Mouse (Mus musculus) granulocyte monocyte progenitor cell, adult 5-6 weeks (primary cell): ENCODE measurements at regions not wholly inside any gene's neighbourhood (a gene's known extent, or its start where the extent isn't known, plus 50 kb on each side); places are given as distances from the start of the nearest gene placed in this dataset.

Experiments
- ATAC-seq: replicated peaks from 2 replicates; pipeline ENCODE4 v1.8.0; 2016; ENCODE audit warnings: mild to moderate bottlenecking, moderate TSS enrichment, inconsistent platforms; ENCODE audit not compliant: poor library complexity, severe bottlenecking

DNA sequence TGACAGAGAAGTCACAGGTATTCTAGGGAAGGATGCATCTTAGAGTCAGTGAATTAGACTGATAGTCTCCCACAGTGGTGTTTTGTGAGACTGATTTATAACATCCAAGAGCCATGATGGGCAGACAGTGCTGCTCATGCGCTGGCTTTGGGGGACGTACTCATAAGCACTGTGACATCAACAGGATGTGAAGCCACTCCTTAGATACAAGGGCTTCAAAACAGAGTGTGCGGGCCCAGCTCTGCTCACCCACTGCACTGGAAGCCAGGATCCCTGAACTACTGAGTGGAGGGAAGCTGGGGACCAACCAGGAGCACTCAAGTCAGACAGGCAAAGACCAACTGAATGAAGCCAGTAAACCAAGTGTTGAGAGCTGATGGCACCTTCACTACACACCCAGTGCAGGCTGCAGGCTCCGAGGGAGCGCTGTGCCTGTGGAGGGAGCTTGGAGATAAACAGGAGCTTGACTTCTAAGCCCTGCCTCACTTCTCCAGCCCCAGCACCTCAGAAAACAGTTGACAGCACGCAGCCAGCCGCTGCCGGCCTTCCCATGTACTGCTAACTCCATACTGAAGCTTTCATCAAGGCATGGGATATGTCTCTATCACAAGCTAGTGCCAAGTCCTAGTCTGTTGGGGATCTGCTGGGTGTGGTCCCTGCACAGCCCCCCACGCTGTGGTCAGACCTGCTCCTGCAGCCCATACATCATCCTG, 200.0 kb downstream of the Cyp26b1 start:
- ATAC-seq, result no peak

DNA sequence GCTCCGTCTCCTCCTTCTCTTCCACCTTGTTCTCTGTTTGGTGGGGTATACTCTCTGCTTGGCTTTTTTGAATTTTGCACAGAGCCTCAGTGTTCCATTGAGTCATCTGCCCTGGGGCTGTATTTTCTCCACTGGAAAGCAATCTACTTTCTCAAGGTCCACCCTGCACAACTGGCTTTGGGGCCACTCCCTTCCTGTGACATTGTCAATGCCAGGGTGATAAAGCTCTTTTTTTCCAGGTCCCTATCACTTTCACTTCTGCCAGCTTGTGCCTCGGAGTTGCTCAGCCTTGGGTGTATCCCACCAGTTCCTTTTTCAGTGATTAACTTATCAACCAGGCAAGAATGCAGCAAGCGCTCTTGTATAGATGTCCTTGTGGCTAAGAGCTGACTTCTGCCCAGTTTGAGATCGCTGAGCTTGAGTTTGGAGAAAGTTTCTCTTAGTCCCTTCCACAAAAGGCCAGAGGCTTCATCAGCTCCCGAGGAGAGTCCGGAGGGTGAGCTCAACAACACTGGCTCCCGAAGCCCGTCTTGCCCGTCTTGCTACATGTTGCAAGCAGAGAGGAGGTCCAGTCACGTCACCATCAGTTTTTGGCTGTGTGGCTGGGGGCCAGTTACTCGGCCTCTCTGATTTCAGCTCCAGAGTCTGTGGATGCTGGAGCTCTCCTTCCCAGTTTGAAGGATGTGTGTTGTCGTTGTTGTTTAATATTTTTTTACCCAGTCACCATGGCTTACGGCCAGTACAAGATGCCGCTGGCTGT, 200.8 kb downstream of the Cyp26b1 start:
- peak; percentile 91 for ATAC-seq

DNA sequence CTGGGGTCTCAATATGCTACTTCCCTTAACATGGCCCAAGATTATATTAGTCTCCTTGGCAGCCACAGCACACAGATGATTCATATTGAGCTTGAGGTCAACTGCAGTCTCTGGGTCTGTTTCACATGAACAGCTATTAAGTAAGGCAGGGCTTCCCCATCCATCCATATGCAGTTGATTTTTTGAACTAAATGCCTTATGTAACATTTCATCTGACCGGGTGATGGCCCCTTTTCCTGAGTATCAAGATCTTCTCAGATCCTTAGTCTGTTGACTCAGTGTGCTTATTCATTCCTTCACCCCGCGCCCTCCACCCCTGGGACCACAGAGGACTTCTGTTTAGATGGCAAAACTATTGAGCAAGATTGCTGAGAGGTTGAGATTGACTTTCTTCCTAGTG, 202.7 kb downstream of the Cyp26b1 start:
- ATAC-seq, result no peak

DNA sequence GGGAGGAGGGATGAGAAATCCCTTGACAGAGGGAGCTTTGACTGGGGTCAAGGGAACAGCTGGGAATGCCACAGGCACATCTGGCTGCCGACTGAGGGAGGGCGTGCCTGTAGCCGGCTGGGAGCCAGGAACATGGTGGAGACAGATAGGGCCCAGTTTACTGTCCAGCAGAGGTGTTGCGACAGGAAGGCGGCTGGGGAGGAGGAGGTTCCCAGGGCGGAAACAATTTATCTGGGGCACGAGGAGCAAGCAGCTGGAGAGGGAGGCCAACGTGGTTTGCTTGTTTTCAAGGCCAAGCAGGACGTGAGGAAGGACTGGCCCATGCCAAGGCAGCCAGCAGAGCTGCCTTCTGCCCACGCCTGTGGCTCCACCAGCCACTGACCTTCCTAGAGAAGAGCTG, 208.0 kb downstream of the Cyp26b1 start:
- no peak for ATAC-seq

DNA sequence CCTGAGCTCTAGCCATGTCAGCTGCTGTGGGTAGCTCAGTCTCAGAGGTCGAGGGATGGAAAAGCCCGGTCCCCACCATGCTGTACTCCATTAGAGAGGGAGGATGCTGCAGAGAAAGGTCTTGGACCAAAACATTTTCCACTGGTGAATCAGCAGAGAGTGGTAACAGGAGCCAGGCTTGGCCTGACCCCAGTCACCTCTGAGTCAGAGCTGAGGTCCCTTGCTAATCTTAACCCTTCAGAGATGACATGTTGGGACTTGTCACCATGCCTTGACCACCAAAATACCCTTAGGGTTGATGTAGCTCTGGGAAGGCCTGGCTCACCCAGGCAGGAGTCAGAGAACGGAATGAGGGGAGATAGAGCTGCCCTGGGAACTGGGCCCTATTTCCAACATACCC, 210.0 kb downstream of the Cyp26b1 start:
- no peak for ATAC-seq

DNA sequence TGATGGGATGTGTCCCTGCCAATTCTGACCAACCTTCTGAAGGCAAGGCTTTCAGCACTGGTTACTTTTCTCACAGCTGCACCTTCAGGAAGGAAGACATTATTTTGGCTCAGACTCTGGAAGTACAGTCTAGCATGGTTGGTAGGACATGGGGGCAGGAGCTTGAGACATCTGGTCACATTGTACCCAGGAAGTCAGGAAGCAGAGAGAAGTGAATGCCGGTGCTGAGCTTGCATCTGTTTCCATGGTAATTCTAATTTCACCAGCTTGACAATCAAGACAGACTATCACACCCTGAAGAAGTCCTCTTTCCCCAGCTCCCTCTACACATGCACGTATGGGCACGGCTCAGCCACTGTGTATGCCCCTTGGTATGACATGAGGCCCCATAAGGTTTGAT, 210.6 kb downstream of the Cyp26b1 start:
- no peak for ATAC-seq

DNA sequence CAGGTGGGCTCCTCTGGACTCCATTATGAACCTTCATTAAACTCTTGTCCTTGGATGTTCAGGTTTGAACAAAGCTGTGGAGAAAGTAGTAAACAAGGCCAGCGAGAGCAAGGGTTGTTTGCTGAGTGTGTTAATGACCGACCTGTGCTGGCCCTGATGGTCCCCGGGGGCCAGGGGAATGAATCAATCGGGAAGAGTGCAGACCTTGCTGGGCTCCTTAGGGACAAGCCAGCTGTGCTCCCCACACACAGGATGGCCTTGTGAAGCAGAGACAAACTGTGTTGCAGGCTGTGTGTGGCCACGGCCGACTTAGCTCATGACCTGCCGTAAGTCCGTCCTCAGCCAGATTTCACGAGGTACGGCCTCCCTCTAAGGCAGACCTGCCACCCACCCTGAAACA, 212.1 kb downstream of the Cyp26b1 start:
- ATAC-seq, result no peak

DNA sequence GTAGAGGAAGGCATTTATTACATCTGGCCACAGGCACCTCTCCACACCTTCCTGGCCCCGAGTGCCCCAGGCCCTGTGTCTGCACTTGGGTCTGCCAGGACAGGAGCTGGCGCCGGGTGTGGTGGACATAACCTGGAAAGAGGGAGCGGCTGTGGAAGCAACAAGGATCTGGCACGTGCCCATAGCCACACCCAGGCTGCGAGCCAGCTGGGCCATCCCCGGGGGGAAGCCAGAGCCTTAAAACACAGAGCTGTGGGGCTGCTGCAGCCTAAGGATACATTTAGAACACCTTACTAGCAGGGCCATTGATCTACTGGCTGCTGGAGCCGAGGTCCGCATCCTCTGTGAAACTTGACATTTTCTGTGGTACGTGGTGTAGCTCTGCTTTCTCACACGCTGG, 217.0 kb downstream of the Cyp26b1 start:
- ATAC-seq, result no peak

DNA sequence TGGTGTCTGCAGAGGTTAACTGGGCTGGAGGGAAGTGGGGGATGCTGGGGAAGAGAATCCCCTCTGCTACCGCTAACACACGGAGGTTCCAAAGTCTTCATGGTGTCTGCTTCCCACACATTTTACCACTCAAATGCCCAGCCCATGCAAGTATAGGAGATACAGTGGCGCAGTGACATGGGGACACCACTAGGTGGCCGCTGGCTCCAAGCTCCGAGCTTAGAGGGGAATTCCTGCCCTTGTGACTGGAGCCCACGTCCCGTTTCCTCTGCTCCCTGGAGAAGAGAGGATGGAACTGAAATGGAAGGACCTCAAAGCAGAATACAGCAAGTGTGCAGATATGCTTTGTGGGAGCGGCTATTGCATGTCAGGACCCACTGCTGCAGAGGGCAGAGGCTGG, 218.2 kb downstream of the Cyp26b1 start:
- ATAC-seq, result peak; percentile 74

DNA sequence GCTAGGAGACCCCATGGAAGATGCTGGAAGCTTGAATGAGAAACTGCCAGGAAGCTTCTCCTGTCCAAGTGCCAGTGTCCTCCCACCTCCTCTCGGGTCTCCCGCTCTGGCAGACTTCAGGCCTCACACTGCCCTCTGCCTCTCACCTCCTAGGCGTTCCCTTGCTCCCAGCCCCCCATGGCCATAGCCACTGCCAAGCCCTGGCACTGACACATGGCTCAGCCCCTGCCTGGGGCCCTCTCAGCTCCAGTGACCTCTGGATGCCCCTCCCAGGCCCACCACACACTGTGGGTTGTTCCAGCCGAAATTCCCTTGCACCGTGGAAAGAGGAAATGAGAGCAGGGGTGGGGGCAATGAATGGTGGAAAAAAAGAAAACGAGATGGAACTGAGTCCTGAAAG, 227.3 kb downstream of the Cyp26b1 start:
- no peak for ATAC-seq

DNA sequence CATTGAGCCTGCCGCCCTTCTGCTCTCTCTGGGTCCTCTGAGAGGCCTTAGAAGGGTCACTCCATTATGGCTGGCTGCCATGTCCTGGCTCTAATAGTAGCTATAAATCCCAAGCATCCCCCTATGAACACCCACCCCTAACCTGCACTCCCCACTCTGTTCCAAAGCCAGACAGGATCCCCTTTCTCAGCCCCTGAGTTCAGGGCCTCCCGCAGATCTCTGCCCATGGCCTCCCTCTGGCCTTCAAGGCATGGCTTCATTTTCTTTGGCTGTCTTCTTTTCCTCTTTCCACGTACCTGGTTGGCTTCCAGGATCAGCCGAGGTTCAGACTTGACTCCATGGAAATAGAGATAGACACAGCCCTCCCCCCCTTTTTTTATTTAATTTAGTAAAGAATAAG, 227.8 kb downstream of the Cyp26b1 start:
- no peak for ATAC-seq

DNA sequence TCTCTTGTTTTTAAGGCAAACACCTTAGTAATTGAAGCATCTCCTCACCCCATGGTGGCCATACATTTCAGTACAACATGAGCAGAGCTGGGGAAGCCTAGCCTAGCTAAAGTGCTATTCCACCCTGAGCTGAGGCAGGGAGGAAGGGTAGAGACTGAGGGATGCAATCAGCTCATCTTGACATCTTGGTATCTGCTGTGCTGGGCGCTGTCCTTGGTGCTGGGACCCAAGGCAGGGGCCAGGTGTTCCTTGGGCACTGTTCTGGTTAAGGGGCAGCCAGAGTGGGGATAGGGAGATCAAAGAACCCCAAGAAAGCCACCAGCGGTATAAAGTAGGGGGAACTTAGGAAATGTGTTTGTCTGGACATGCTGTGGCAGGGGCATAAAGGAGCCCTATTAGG, 228.7 kb downstream of the Cyp26b1 start:
- no peak for ATAC-seq

DNA sequence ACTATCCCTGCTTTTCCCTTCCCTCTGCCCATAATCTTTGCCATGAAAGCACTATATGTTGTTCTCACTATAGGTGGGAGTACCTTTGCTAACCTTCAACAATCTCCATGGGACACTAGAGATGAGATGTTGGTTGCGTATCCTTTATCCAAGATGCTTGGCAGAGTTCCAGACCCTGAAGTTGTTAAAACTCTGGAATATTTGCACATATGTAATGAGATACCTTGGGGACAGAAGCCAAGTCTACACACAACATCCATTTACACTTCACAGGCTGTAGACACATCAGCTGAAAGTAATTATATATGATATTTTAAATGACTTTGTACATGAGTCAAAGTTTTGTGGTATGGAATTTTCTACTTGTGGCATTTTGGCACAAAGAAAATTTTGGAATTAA, 231.4 kb downstream of the Cyp26b1 start:
- ATAC-seq, result no peak

DNA sequence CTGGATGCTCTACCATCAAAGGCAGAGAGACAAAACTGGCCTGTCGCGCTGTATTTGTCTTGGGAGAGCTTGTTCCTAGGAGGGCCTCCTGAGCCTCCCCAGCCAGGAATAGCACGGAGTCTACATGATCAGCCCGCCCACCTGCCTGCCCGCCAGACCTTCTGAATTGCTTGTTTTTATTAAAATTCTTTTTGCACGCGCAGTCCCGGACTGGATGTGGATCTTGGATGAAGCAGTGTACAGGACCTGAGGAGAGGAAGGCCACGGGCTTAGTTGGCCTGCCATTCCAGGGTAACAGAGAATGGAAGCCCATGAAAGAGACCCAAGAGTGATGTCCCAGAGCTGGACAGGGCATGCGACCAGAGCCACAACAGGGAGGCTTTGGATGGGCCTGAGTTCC, 235.8 kb downstream of the Cyp26b1 start:
- no peak for ATAC-seq

DNA sequence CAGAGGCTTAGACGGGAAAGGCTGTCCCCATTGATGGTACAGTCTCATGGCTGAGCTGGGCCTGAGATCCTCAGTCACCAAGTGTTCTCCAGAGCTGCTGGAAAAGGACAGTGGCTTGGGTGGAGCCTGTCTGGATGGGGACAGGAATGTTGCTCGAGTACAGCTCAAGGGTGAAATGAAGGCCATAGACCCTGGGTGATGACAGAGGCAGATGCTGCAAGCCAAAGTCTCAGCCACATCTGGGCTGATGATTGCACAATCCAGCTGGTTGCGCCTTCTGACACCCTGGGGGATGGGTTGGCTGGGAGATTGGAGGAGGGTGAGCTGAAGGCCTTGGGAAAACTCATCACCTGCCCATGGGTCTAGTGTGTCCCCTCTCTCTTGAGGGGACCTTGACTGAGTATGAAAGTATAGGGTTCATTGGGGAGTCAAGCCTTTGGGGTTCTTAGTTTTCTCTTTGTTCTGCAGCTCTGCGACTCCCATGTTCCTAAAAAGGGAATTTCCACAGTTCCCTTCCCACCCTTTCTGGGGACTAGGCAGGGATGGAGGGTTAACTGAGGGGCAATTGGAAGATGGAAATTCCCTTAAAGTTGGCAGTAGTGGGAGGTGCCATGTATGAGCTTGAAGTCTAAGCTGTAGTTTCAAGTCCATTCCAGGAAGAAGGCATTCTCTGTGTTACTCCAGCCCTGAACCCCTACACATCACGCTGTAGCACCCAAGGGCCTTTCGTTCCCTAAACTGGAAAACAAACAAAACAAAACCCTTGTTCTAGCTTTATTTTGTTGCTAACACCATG, 240.1 kb downstream of the Cyp26b1 start:
- ATAC-seq, result no peak

DNA sequence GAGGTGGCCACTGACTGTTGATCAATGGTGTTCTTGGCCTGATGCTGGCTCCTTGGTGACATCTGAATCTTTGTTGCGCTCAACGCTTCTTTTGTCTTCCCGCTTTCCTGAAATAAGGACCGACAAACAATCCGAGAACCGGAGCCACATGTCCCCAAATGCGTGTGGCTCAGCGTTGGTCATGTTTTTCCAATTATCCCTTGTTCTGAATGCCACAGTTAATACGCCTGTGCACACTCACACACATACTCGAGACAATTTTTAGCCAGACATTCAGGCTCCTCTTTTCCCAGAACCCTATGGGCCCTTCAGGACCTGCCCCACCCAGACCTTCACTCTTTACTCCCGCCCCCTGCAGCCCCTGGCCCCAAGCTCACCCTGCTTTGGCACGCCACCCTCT, 248.8 kb downstream of the Cyp26b1 start:
- no peak for ATAC-seq

DNA sequence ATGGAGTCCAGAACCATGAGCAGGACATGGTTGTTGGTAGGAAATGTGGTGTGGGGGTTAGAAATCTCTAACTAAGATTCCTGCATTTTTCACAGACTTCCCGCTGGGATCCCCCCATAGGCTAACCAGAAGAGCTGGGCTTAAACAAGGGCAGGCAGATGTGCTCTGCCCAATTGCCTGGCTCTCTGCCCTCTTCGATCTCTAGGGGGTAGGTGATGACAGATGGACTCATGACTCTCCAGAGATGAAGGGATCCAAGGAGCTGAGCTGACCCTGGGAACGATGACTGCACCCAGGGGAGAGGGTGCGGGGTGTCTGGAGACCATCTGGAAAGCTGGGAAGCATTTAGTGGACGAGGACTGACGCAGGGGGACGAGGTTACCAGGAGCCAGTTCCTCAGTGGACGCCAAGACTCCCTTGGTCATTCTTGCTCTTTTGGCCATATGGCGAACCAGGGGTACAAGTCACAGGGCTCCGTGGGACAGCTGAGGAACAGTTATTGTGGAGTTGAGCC, 260.0 kb downstream of the Cyp26b1 start:
- ATAC-seq, result no peak

DNA sequence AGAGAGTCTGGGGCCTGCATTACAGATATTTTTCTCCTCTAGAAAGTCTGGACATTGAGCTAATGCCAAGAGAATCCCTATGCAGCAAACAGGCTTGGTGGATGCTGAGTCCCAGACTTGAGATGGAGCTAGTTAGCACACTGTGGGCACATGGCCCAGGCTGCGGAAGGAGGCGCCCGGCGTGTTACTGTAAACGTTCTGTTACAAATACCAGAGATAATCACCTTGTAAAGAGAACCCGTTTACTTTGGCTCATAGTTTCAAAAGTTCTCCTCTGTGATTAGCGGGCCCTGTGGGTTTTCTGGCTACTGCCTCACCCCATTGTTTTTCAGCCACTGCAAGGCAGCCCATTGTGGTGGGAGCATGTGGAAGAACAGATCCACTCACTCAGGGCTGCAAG, 264.6 kb downstream of the Cyp26b1 start:
- no peak for ATAC-seq

DNA sequence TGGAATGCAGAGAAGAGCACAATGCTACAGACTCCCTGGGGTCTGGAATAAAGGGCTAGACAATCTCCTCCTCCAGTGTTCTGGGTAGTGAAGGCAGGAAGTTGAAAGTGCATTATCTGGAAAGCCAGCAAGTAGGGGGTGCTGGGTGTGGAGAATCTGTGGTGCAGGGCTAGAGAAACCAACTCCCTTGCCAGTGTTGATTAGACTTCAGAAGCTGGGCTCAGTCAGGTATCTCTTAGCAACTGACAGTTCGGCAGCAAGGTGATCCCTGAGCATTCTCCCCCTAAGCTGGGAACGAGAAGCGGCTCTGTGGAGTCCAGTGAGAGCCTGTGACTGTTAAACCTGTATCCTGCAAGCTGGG, 265.7 kb downstream of the Cyp26b1 start:
- ATAC-seq, result no peak

DNA sequence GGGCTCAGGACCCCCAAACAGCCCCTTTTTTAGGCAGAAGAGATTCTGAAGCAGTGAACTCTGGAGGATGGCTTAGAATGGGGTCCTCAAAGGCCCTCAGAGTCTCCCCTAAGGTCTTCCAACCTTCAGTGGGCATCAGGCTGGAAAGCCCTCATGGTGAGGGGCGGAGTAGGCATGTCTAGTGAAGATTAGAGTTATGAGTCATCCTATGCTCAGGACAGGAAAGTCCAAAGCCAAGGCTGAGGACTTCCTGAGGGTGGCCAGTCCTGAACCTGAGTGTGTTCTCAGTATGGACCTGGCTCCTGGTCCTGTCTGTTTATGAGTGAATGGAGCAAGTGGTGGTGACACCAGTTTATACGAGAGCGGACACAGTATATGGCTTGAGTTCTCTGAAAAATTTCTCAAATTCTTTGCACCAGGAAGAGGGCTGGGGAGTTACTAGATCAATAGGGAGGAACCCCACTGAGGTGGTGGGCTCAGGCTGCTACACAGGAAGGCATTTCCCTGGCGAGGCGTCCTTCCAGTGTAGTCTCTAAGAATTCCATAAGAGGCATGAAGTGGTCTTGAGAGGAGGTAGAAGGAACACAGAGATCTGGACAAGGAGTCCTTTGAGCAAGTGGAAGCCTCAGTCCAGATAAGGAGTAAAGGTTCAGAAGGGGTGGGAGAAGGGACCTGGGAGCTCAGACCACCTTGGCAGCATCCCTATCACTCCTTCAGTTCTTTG, 266.2 kb downstream of the Cyp26b1 start:
- no peak for ATAC-seq
